In the genomic region with DNA sequence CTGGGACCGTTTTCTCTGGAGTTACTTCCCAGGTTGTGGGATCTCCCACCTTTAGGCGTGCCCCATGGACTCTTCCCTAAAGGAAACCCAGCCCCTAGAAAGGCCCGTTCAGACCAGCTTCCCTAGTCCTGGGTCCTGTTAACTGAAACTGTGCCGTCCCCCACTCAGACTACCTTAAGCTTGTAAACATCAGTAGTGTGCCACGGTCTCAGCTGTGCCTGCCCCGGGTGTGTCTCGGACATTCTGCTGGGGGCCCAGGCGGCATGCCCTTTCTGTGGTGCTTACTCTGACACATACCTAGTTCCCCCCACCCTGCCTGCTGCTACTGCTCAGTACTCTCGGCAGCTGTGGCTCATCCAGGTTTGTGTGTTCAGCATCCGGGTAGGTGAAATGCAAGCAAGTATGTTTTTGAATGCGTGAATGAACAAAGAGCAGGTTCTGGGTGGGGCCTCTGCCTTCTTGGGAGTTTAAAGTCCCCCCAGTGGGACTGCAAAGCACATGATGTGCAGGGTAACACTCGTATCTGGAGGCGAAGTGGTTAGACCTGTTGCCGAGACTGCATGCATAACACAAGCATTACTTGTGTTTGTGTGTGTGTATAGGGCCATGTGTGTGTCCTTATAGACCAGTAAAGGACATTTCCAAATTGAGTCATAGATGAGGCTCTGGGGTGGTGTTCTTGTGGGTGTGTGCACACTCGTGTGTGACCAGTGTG, we compare ENCODE assay signal across 1 mouse cellular context.
TF ChIP-seq lines count a peak whose summit lies in the region.

No protein-coding gene starts in this region.

TF ChIP-seq in CH12.LX, 34 proteins besides CTCF, POLR2A, EP300 and RAD21 (continued from another document):
- TF ChIP-seq ZKSCAN1 (IDR thresholded peaks at IDR 0.05; ENCODE audit: borderline replicate concordance, low read depth, low read length) (no peak), JUND (conservative IDR thresholded peaks at IDR 0.05; ENCODE audit: low read depth, low read length) (no peak), ETS1 (conservative IDR thresholded peaks at IDR 0.05; ENCODE audit: low read depth, low read length) (no peak; the same call in 1 of the 2 replicates), IRF4 (IDR thresholded peaks at IDR 0.05; ENCODE audit: low read depth, low read length) (no peak)
